In genomic region chr16:22716306-22716830, GRCm38 (mm10) we compare ENCODE assay signal across 30 mouse cellular contexts.
"Had no signal": no experiment of that assay in that cellular context is flagged by ENCODE, and none has a peak within 500 bp of the region (broad histone marks: within the 10 kb centered on the region; RNA-seq: fewer than 3 reads in every experiment).

No protein-coding gene starts in this region.

- DNase-seq: left cerebral cortex, postnatal 4 days; liver; liver, embryonic 13.5 days; liver, postnatal 0 days; lung, adult 18-20 months; lung, adult 2 months; lung, embryonic 14.5 days; lung, postnatal 10 days; lung, postnatal 14 days; lung, postnatal 36 days; lung, postnatal 4 days; midbrain, embryonic 14.5 days had no signal

- H3K4me3 ChIP-seq: limb, embryonic 10.5 days; limb, embryonic 12.5 days; limb, embryonic 13.5 days; limb, embryonic 15.5 days; liver, embryonic 12.5 days; liver, embryonic 13.5 days; liver, embryonic 15.5 days; lung, embryonic 15.5 days; megakaryocyte, embryonic 14.5 days; midbrain, embryonic 10.5 days; midbrain, embryonic 12.5 days; midbrain, embryonic 13.5 days; midbrain, embryonic 15.5 days; myocyte; neural tube, embryonic 12.5 days had no signal

- H3K27ac ChIP-seq: limb, embryonic 10.5 days; limb, embryonic 12.5 days; limb, embryonic 13.5 days; limb, embryonic 15.5 days; liver, embryonic 12.5 days; liver, embryonic 13.5 days; liver, embryonic 14.5 days; liver, embryonic 15.5 days; lung, embryonic 15.5 days; macrophage; midbrain, embryonic 10.5 days; midbrain, embryonic 12.5 days; midbrain, embryonic 13.5 days; midbrain, embryonic 15.5 days; neural tube, embryonic 12.5 days had no signal

- H3K36me3 ChIP-seq: limb, embryonic 10.5 days; limb, embryonic 12.5 days; limb, embryonic 13.5 days; limb, embryonic 15.5 days; liver, embryonic 12.5 days; liver, embryonic 13.5 days; liver, embryonic 15.5 days; lung, embryonic 15.5 days; midbrain, embryonic 10.5 days; midbrain, embryonic 12.5 days; midbrain, embryonic 13.5 days; midbrain, embryonic 15.5 days; neural tube, embryonic 12.5 days had no signal

- H3K4me1 ChIP-seq: limb, embryonic 10.5 days; limb, embryonic 12.5 days; limb, embryonic 13.5 days; limb, embryonic 15.5 days; liver, embryonic 12.5 days; liver, embryonic 13.5 days; liver, embryonic 15.5 days; midbrain, embryonic 12.5 days; midbrain, embryonic 13.5 days; midbrain, embryonic 15.5 days; neural tube, embryonic 12.5 days had no signal

- H3K9me3 ChIP-seq: limb, embryonic 10.5 days; limb, embryonic 12.5 days; limb, embryonic 13.5 days; limb, embryonic 15.5 days; liver, embryonic 12.5 days; liver, embryonic 13.5 days; liver, embryonic 15.5 days; lung, embryonic 15.5 days; megakaryocyte, embryonic 14.5 days; midbrain, embryonic 10.5 days; midbrain, embryonic 12.5 days; midbrain, embryonic 13.5 days; midbrain, embryonic 15.5 days; neural tube, embryonic 12.5 days had no signal

- H3K9ac ChIP-seq: limb, embryonic 12.5 days; limb, embryonic 13.5 days; limb, embryonic 15.5 days; liver, embryonic 12.5 days; liver, embryonic 13.5 days; liver, embryonic 14.5 days; liver, embryonic 15.5 days; liver, postnatal 0 days; lung, embryonic 14.5 days; lung, embryonic 15.5 days; midbrain, embryonic 12.5 days; midbrain, embryonic 13.5 days; midbrain, embryonic 15.5 days; neural tube, embryonic 12.5 days had no signal

- H3K4me2 ChIP-seq: limb, embryonic 12.5 days; limb, embryonic 13.5 days; limb, embryonic 15.5 days; liver, embryonic 11.5 days; liver, embryonic 12.5 days; liver, embryonic 13.5 days; liver, embryonic 15.5 days; lung, embryonic 14.5 days; lung, embryonic 15.5 days; midbrain, embryonic 11.5 days; midbrain, embryonic 12.5 days; midbrain, embryonic 13.5 days; midbrain, embryonic 15.5 days; neural tube, embryonic 12.5 days had no signal

- H3K27me3 ChIP-seq: limb, embryonic 12.5 days; limb, embryonic 13.5 days; limb, embryonic 15.5 days; liver, embryonic 12.5 days; liver, embryonic 13.5 days; liver, embryonic 15.5 days; lung, embryonic 15.5 days; midbrain, embryonic 13.5 days; midbrain, embryonic 15.5 days; neural tube, embryonic 12.5 days had no signal
